Mouse (Mus musculus): ENCODE data around the gene Ube2j1.

DNA sequence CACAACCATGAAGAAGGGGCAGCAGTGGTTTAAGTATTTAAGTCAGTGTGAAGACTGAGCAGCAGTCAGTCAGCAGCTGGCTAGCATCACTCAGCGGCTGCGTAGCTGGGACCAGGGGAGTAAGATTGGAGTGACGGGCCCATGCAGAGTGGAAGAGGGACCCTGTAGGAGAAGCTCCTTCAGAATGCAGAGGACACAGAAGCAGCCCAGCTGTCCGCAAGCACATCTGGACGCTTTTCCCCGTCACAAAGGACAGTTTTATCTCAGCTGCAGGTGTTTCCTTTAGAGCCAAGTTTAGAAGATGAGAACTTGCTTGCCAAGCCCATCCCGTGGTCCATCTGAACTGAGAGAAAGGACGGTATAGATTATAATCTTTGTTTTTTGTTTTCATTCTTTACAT is 6.8 kb upstream of the Ube2j1 start:
- no peak for TF ChIP-seq CTCF (conservative IDR thresholded peaks at IDR 0.05; ENCODE audit: insufficient read depth, insufficient read length, low read depth, low read length)
- no peak for TF ChIP-seq POLR2A (IDR thresholded peaks at IDR 0.05; ENCODE audit: low read depth, low read length)
